Mouse (Mus musculus) forebrain, embryonic 11.5 days (tissue): ENCODE measurements around the gene Cetn3. TPM values are rescaled to one million over a fixed set of nuclear protein-coding genes. Genes with fewer than 3 reads are reported as not detected.

Experiments
- ATAC-seq: fragments of 200-750 bp; cut with Nextera tagmentation; replicated peaks from 2 replicates; pipeline ENCODE4 v1.8.0; 2017; ENCODE audit warnings: moderate TSS enrichment; ENCODE audit not compliant: low FRiP score
- DNase-seq: peaks from one replicate; pipeline ENCODE4 v3.0.0-alpha.2; 2017; ENCODE audit warnings: low spot score
- H3K27ac ChIP-seq: fragments of 300-500 bp; sonication (generic); 2 replicates; pipeline ENCODE4 v1.5.1; 2014; ENCODE audit warnings: low read depth, low read length
- H3K27me3 ChIP-seq: fragments of 300-500 bp; sonication (generic); 2 replicates; pipeline ENCODE4 v1.6.1; 2014; ENCODE audit warnings: mild to moderate bottlenecking, low read length, mixed read lengths; ENCODE audit not compliant: control insufficient read depth, insufficient read depth
- H3K36me3 ChIP-seq: fragments of 300-500 bp; sonication (generic); 2 replicates; pipeline ENCODE4 v1.6.1; 2014; ENCODE audit warnings: mild to moderate bottlenecking, low read length, moderate library complexity, mixed read lengths; ENCODE audit not compliant: control insufficient read depth, insufficient read depth
- H3K4me1 ChIP-seq: fragments of 300-500 bp; sonication (generic); replicated peaks from 2 replicates; pipeline ENCODE4 v1.6.1; 2014; ENCODE audit warnings: low read length, mixed read lengths; ENCODE audit not compliant: control insufficient read depth, insufficient read depth
- H3K4me2 ChIP-seq: fragments of 300-500 bp; sonication (generic); 2 replicates; pipeline ENCODE4 v1.6.1; 2014; ENCODE audit warnings: low read depth, mild to moderate bottlenecking, low read length, moderate library complexity, mixed read lengths; ENCODE audit not compliant: severe bottlenecking
- H3K4me3 ChIP-seq: fragments of 300-500 bp; sonication (generic); 2 replicates; pipeline ENCODE4 v1.5.1; 2014; ENCODE audit warnings: low read depth, low read length
- H3K9ac ChIP-seq: fragments of 300-500 bp; sonication (generic); 2 replicates; pipeline ENCODE4 v1.6.1; 2014; ENCODE audit warnings: low read length
- H3K9me3 ChIP-seq: fragments of 300-500 bp; sonication (generic); 2 replicates; pipeline ENCODE4 v1.6.1; 2016; ENCODE audit warnings: low read length, mixed read lengths; ENCODE audit not compliant: control insufficient read depth
- WGBS: fragments of 180-500 bp; shearing (Covaris S2); extraction: QIAGEN DNeasy Blood & Tissue Kit; methylation state at CpG from one replicate; pipeline ENCODE4 v1.1.7; 2014; 5-methylcytosine and 5-hydroxymethylcytosine counted together
- polyA plus RNA-seq: library from polyadenylated mRNA; unstranded; fragments of >200 nt; fragmentation: Nextera tagmentation; extraction: Ambion mirVana; gene quantifications from 2 replicates; pipeline ENCODE4 v1.2.1, GENCODE M21; 2014

The Cetn3 gene
- polyA plus RNA-seq, 1 experiment from 2014 or later = 302 TPM

- Histone ChIP-seq H3K36me3 (no peaks in the 10 kb centered on the region), H3K9ac (no peak overlapping the region), H3K9me3 (no peaks in the 10 kb centered on the region), H3K4me1 (no peaks in the 10 kb centered on the region), H3K27ac (no peak overlapping the region), H3K4me2 (no peak overlapping the region), H3K4me3 (no peak overlapping the region), H3K27me3 (no peaks in the 10 kb centered on the region)
- ATAC-seq (no peak), DNase-seq (no peak)
- WGBS = 81% methylated on average over 9 of the region's 9 CpGs
Observed at GRCm38 (mm10) chr13:81836386-81837177, 53.7 kb downstream of the Cetn3 start.

DNA sequence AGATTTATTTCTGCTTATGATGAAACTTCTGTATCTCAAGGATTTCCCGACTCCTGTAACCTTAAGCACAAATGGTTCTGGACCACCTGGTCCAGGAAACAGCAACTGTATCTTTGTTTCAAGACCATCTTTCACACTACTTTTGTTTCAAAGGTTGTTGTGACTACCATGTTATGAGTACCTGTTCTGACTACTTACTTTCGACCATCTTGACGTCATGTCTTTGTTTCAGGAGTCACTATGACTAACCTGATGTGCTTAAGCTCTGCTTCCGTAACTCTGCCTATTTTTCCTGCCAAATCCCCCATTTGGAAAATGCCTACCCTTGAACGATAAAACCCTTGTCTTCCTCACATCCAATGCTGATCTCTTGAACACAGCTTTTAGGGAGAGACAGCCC, 55.1 kb downstream of the Cetn3 start:
- no peak for DNase-seq
- ATAC-seq = no peak
- Histone ChIP-seq H3K4me3 (no peak overlapping the region), H3K27me3 (no peaks in the 10 kb centered on the region), H3K27ac (no peak overlapping the region), H3K9ac (no peak overlapping the region), H3K4me2 (no peak overlapping the region), H3K9me3 (no peaks in the 10 kb centered on the region), H3K4me1 (0 out of 2 replicates have a peak, but pooled peaks cover under 1% of the 10 kb centered on the region), H3K36me3 (no peaks in the 10 kb centered on the region)
- WGBS = 88% methylated on average over 5 of the region's 5 CpGs

DNA sequence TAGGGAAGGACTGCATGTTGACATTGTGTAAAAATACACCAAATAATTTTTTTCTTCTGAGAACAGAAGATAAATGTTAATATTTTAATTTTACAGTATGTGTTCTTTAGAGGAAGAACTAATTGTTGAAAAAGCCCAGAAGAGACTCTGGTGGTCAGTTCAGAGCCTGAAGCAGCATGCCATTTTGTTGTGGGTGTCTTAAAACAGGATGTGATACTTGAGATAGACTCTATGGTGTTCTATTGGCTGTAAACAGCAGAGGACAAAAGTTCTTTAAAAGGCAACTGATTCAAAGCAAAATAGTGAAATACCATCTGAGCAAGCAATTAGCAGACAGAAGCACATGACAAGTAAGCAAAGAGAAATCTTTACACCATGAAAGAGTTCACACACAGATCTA, 56.1 kb downstream of the Cetn3 start:
- H3K4me3 ChIP-seq = no peak overlapping the region
- H3K27me3 ChIP-seq = no peaks in the 10 kb centered on the region
- ATAC-seq = no peak

DNA sequence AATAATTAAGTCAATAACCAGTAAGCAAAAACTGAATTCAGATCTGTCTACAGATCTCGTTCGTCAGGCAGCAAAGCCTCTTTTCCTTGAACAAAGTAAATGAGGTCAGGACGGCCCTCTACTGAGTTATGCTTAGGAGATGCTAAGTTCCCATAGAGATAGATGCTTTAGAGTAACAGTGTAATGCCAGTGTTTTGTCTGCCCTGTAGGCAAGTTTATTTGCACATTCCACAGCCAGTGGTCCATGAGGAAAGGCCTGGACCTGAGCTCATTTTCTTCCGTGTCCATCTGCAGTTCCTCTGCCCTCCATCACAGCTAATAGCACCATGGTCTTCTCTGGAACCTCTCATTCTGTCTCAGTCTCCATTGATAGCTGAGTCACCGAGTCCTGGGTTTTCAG, 57.4 kb downstream of the Cetn3 start:
- DNase-seq (no peak), ATAC-seq (no peak)
- Histone ChIP-seq H3K4me1 (0 out of 2 replicates have a peak, but pooled peaks cover 2% of the 10 kb centered on the region), H3K9ac (no peak overlapping the region), H3K9me3 (no peaks in the 10 kb centered on the region), H3K4me2 (no peak overlapping the region), H3K27ac (no peak overlapping the region), H3K36me3 (no peaks in the 10 kb centered on the region), H3K4me3 (no peak overlapping the region), H3K27me3 (no peaks in the 10 kb centered on the region)
- WGBS = 71% methylated on average over 5 of the region's 5 CpGs

More for the DNA sequence above, 56.1 kb downstream of the Cetn3 start:
- Histone ChIP-seq H3K9me3 (no peaks in the 10 kb centered on the region), H3K36me3 (no peaks in the 10 kb centered on the region), H3K4me1 (0 out of 2 replicates have a peak, but pooled peaks cover 2% of the 10 kb centered on the region), H3K4me2 (no peak overlapping the region), H3K9ac (no peak overlapping the region), H3K27ac (no peak overlapping the region)
- DNase-seq = no peak

DNA sequence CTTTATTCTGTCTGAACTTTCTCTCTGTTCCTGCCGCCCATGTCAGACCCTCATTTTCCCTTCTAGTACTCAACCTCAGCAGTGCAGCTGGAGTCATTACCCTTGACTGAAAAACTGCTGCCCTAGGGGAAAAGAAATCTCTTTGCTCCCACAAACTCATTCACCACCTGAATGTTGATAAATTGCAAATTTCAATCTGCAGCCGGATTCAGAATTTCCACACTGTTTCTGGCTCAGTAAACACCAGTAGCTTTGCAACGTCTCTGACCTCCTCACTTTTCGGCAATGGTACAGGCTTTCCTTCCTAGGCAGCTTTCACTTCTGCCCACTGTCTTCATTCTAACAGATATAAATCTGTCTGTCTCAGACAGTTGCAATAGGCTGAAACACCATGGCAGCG, 57.8 kb downstream of the Cetn3 start:
- no peaks in the 10 kb centered on the region for H3K36me3 ChIP-seq
- no peak overlapping the region for H3K4me3 ChIP-seq
- no peak for ATAC-seq
- no peak overlapping the region for H3K9ac ChIP-seq
- WGBS = 81% methylated on average over 5 of the region's 5 CpGs
- H3K9me3 ChIP-seq = no peaks in the 10 kb centered on the region
- H3K4me2 ChIP-seq = no peak overlapping the region
- DNase-seq = no peak
- H3K4me1 ChIP-seq = 0 out of 2 replicates have a peak, but pooled peaks cover 2% of the 10 kb centered on the region
- H3K27ac ChIP-seq = no peak overlapping the region
- H3K27me3 ChIP-seq = no peaks in the 10 kb centered on the region

GRCm38 (mm10) chr13:81842278-81842677, 59.4 kb downstream of the Cetn3 start:
- Histone ChIP-seq H3K4me2 (no peak overlapping the region), H3K27me3 (no peaks in the 10 kb centered on the region), H3K4me3 (no peak overlapping the region), H3K36me3 (no peaks in the 10 kb centered on the region), H3K27ac (no peak overlapping the region), H3K9ac (no peak overlapping the region), H3K4me1 (0 out of 2 replicates have a peak, but pooled peaks cover 2% of the 10 kb centered on the region), H3K9me3 (no peaks in the 10 kb centered on the region)
- WGBS = 68% methylated on average over 6 of the region's 6 CpGs
- no peak for ATAC-seq
- DNase-seq = no peak

Other genes with a start within 250 kb of the Cetn3 start
- 36.9 and 41.9 TPM in 2 replicates for gene Adgrv1, start 149.9 kb upstream of the Cetn3 start, polyA plus RNA-seq
- gene Lysmd3, start 125.4 kb upstream of the Cetn3 start, polyA plus RNA-seq = 24.8 and 25.9 TPM in 2 replicates
- gene Polr3g, start 72.1 kb upstream of the Cetn3 start, polyA plus RNA-seq = 14.3 and 15.2 TPM in 2 replicates
- 5.9 and 6.4 TPM in 2 replicates for gene Mblac2, start 71.7 kb upstream of the Cetn3 start, polyA plus RNA-seq